Mouse (Mus musculus) spleen, adult 12 weeks (tissue): ENCODE results near the gene Samd9l.
A peak's percentile ranks its signal among the peaks of the same experiment; 100 is the strongest.
"Not testable (repeated sequence)": the region's sequence is repeated elsewhere in the genome, so short reads cannot be mapped to it uniquely, and the experiment has no call there.

Source experiments
- DNase-seq: peaks from one replicate; pipeline ENCODE4 v3.0.0; 2022; ENCODE audit warnings: low spot score

The Samd9l gene

DNA sequence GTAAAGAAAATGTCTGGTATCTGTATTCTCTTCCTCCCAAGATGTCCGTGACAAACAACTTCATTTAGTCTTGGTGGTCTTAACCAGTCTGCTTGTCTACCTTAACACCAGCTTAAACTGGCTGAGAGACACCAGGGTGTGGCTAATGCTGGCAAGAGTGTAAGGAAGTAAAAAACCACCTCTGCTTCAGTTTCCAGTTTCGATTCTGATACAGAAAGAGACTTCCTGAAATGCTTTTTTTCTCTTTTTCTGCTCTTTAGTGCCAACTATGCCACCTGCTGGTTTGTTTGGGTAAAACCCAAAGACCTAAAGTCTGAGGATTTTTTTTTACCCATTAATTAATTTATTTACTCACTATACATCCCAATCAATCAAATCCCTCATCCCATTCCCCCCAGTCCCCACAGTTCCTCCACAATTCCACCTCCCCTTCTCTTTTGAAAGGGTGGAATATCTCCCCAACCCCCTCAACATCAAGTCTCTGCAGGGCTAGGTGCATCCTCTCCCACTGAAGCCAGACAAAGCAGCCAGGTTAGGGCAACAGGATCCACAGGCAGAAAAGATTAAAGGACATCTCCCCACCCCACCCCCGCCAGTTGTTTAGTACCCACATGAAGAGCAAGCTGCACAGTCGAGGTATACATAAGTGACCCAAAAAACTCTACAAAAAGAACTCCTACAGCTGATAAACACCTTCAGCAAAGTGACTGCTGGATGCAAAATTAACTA is at the start of gene Samd9l:
TSS of gene Samd9l (minus strand) at position 233 of the 729 bp plus-strand sequence.
- DNase-seq = peak; percentile 14

DNA sequence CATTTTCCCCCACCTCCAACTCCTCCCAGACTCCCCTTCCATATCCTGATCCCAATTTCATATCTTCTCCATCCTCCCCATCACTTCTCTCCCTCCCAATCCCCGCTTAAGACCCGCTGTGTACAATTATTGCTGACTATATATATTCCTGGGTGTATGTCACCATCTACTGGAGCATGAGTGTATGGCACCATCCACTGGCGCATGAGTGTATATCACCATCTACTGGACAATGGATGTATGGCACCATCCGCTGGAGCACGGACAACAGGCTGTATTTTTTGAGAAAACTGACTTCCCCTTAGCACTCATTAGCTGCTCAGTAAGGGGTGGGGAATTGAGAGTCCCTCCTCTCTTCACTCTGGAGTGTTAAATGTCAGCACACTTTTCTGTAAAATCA is 48.0 kb upstream of the Samd9l start:
- peak; percentile 54 for DNase-seq

- no peak for DNase-seq
Measured at GRCm38 (mm10) chr6:3443905-3444304, 44.5 kb upstream of the Samd9l start.

- DNase-seq = no peak
Measured at GRCm38 (mm10) chr6:3436087-3436486, 36.7 kb upstream of the Samd9l start.

- not testable (repeated sequence) for DNase-seq
Measured at GRCm38 (mm10) chr6:3430976-3431375, 31.6 kb upstream of the Samd9l start.

DNA sequence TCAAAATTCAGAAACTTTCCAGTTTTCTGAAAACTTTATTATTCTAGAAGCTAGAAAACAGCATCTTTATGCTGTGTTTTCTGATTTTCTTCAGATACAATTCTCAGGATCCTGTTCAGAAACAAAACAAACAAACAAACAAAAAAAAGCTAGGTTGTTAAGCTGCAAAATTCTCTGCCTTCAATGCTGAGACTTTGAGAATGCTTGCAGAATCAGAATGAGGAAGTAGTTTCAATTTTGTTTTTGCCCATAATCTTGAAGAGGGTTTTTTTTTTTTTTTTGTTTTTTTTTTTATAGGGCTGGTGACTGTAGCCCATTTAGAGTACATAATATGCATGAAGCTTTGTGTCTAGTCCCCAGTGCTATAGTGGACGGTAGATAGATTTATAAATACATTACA is 27.7 kb upstream of the Samd9l start:
- no peak for DNase-seq

DNA sequence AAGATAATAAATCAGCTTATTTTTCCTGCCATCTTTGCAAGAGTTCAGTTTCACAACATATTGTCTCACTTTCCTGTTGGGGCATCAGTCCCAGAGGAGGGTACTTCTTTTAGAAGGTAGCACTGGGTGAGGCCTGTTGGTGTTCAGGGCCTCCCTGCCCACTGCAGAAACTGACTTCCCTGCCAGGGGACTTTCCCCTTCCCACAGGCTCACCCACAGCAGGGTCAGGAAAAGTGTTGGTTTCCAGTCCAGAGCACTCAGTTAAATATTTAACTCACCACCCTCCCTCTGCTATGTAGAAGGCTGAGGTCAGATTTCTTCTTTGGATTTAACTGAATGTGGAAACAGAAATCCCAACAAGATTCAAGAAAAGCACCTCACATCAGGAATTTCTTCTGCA is 26.0 kb upstream of the Samd9l start:
- not testable (repeated sequence) for DNase-seq

GRCm38 (mm10) chr6:3424613-3425277 is 25.4 kb upstream of the Samd9l start:
- DNase-seq = not testable (repeated sequence)

DNA sequence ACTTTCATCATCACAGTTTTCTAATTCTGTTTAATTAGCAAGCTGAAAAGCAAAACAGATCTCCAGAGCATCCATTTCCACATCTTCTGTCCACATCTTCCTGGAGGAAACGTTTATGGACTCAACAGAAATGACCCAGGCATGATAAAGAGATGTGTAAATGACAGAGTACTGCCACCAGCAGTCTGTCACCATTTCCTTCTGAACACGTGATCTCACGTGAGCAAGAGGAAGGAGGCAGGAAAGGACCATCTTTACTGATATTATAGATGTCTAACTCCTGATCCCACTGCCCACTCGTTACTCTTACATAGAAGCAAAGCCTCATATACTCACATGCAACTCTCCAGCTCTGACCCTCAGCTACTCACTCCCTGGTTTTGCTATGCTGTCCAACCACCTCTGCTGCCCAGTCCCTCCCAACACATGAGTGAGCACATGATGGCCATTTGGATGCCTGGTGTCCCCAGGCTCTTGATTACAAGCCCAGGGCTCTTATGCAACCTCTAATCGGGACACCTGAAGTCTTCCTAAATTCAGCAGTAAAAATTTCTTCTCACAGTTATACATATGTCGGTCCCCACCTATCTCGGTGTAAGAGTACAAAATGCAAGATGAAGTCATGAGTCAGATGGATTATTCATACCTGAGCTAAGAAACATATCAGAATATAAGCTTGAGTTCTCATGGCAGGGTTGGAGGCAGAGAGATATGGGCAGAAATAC is 2.0 kb downstream of the Samd9l start:
- DNase-seq = not testable (repeated sequence)

DNA sequence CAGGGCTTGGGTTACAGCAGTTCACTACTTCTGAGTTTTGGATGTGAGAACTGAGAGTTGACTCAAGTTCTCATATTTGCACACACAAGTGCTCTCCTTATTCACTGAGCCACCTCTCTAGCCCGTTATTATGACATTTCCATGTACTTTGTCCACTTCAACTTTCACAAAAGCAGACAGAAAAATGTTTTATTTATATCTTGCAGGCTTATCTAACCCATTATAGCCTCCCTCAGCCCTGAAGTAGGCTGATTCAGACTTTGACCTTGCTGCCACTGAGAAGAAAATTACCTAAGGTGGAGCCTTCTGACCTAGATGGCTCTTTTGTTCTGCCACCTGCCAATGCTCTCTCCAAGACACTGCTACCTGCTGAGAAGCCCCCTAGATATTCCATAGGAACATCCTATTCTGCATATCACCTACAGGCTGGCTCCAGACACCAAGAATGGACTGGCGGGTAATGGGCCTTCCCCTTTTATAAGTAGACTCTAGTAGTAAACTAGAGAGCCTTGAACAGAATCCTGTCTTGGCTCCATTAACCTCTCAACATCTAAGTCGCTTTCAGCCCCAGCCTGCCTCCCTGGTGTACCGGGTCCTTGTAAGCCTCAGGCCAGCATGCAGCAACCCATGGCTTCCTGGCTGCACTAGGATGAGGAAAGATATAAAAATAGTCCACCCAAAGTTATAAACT is 3.3 kb downstream of the Samd9l start:
- not testable (repeated sequence) for DNase-seq

DNA sequence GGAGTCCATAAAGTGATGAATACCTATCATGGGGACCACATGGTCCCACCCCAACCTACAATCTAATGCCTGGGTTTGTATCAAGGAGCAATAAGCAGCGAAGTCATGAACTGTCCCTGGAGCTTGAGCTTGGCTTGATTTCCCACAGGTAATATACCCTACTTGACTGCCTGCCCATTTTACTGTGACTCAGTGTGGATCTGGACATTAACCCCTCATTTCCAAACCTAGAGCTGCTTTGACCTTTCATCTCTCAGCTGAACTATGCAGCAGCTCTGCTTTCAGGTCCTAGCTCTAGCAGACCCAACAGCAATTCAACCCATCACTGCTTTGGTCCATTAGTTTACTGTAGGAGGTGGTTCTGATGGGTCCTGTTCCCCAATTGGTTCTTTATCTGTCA is 9.4 kb downstream of the Samd9l start:
- no peak for DNase-seq

DNA sequence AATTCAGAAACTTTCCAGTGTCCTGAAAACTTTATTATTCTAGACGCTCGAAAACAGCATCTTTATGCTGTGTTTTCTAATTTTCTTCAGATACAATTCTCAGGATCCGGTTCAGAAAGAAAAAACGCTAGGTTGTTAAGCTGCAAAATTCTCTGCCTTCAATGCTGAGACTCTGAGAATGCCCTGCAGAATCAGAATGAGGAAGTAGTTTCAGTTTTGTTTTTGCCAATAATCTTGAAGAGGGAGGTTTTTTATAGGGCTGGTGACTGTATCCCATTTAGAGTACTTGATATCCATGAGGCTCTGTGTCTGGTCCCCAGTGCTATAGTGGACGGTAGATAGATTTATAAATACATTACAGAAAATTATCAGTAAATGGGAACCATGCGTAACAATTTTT is 12.8 kb downstream of the Samd9l start:
- no peak for DNase-seq

DNA sequence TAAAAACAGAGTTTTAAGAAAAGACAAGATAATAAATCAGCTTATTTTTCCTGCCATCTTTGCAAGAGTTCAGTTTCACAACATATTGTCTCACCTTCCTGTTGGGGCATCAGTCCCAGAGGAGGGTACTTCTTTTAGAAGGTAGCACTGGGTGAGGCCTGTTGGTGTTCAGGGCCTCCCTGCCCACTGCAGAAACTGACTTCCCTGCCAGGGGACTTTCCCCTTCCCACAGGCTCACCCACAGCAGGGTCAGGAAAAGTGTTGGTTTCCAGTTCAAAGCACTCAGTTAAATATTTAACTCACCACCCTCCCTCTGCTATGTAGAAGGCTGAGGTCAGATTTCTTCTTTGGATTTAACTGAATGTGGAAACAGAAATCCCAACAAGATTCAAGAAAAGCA is 14.6 kb downstream of the Samd9l start:
- DNase-seq = not testable (repeated sequence)

DNA sequence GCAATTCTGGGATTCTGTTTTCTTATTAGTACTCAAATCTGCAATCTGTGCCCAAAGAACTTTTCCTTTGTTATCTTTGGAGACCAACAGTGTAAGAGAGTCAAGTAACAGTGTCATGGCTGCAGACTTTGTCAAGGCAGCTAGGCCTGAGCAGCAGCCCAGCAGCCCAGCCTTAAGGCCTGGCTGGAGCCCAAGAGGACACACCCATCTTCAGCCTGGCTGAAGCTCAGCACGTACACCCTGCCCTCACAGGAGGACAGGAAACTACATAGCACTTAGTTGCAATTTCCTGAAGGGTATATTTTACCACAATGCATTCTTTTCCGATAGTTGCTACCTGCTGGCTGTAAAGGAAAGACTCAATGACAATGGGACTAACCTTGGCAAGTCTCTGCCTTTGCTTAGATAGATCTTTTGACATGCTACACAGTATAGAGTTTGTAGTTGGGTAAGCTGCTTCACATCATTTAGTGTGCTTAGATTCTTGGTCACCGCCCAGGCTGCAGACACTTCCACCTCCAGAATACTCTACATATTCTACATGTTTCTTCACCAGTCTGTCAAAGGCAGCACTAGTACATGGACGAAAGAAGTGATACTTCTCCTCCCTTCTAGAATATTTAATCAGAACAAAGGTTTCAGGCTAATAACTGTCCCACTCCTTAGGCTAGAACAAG is 15.1 kb downstream of the Samd9l start:
- not testable (repeated sequence) for DNase-seq

DNA sequence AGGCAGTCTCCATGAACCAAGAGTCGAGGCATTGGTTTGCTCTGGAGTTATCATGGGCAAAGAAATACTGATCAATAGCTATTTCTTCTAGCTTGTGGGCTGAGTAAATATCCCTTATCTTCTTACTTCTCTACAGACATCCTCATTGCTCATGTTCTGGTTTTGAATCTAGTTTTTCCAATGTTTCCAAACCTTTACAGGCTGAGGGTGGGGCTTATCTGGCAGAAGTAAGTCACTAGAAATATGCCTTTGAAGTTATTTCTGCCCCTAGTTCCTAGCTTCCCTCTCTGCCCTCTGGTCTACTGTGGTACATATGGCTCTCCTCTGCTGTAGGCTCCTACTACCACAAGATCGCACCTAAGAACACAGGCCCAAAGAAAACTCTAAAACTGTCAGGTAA is 20.2 kb downstream of the Samd9l start:
- no peak for DNase-seq

DNA sequence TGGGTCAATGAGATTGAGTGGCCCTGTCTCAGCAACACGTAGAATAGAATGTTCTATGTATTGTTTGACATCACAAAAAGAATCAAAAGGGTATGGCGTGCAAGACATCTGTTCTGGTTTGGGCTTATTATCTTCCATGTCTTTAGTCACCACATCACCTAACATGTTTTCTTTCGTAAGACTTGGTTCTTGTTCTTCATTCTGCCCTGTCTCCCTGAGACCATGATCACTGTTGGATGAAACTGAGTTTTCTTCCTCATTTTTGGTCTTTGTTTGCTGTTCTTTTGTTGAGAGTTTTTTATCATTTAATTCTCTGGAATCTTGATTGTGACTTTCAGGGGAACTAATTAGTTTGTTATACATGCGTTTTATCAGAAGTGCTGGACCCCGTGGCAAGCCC is 22.7 kb downstream of the Samd9l start:
- DNase-seq = no peak

DNA sequence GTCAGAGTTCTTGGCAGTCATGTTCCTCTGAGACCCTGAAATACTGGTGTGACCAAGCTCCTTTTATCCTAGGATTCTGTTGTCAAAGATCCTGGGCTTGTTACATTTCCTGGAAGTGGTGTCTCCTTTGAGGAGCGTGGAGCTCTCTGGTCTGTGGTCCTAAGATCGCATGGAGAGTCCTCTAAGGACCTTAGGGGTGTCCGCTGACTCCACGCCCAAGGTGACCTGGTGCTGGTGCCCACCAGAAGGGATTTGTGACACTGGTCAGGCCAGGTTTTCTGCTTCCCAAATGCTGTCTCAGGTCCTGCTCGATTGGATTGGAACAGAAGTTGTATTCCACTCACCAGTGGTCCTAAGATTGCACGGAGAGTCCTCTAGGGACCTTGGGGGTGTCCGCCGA is 29.8 kb downstream of the Samd9l start:
- no peak for DNase-seq

- not testable (repeated sequence) for DNase-seq
Measured at GRCm38 (mm10) chr6:3365609-3366008, 33.8 kb downstream of the Samd9l start.

DNA sequence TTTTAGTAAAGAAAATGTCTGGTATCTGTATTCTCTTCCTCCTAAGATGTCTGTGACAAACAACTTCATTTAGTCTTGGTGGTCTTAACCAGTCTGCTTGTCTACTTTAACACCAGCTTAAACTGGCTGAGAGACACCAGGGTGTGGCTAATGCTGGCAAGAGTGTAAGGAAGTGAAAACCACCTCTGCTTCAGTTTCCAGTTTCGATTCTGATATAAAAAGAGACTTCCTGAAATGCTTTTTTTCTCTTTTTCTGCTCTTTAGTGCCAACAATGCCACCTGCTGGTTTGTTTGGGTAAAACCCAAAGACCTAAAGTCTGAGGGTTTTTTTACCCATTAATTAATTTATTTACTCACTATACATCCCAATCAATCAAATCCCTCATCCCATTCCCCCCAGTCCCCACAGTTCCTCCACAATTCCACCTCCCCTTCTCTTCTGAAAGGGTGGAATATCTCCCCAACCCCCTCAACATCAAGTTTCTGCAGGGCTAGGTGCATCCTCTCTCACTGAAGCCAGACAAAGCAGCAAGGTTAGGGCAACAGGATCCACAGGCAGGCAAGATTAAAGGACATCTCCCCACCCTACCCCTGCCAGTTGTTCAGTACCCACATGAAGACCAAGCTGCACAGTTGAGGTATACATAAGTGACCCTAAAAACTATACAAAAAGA is 53.3 kb downstream of the Samd9l start:
- peak; percentile 12 for DNase-seq

DNA sequence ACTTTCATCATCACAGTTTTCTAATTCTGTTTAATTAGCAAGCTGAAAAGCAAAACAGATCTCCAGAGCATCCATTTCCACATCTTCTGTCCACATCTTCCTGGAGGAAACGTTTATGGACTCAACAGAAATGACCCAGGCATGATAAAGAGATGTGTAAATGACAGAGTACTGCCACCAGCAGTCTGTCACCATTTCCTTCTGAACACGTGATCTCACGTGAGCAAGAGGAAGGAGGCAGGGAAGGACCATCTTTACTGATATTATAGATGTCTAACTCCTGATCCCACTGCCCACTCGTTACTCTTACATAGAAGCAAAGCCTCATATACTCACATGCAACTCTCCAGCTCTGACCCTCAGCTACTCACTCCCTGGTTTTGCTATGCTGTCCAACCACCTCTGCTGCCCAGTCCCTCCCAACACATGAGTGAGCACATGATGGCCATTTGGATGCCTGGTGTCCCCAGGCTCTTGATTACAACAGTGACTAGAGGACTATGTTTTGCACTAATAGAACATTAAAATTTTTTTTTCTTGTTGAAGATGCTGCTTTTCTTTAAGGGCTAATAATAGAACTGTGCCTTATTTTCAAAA is 54.2 kb downstream of the Samd9l start:
- DNase-seq = not testable (repeated sequence)
